In genomic region chr14:48750994-48751393, GRCm38 (mm10) we compare ENCODE assay signal across 22 mouse cellular contexts.
DNase-seq lines count a peak whose midpoint lies in the region; ATAC-seq lines count a peak whose summit lies in the region.
"Had no signal": no experiment of that assay in that cellular context is flagged by ENCODE, and none has a peak within 500 bp of the region (broad histone marks: within the 10 kb centered on the region; RNA-seq: fewer than 3 reads in every experiment).

No protein-coding gene starts in this region.

- no peak overlapping the region for H3K9ac ChIP-seq in forebrain, embryonic 16.5 days (replicated peaks; ENCODE audit: low read depth, low read length)
- no peak overlapping the region for H3K9ac ChIP-seq in neural tube, embryonic 15.5 days (replicated peaks)
- H3K9ac ChIP-seq in limb, embryonic 11.5 days (ENCODE audit: low read length), result no peak overlapping the region
- no peak overlapping the region for H3K9ac ChIP-seq in neural tube, embryonic 11.5 days (ENCODE audit: low read length)
- H3K9ac ChIP-seq: hindbrain, embryonic 13.5 days; limb, embryonic 15.5 days; neural tube, embryonic 13.5 days; stomach, embryonic 15.5 days had no signal

- WGBS in forebrain, embryonic 10.5 days, result 8% methylated on average over 6 of the region's 6 CpGs
- WGBS in forebrain, embryonic 16.5 days, result 7% methylated on average over 6 of the region's 6 CpGs
- WGBS in neural tube, embryonic 15.5 days, result 12% methylated on average over 6 of the region's 6 CpGs
- whole genome bisulfite sequencing in limb, embryonic 11.5 days, result 31% methylated on average over 6 of the region's 6 CpGs
- 18% methylated on average over 6 of the region's 6 CpGs for WGBS in neural tube, embryonic 11.5 days

- no peak overlapping the region for H3K4me2 ChIP-seq in forebrain, embryonic 16.5 days (ENCODE audit: low read length)
- H3K4me2 ChIP-seq in neural tube, embryonic 15.5 days, result no peak overlapping the region
- H3K4me2 ChIP-seq in limb, embryonic 11.5 days (ENCODE audit: low read depth, severe bottlenecking), result no peak overlapping the region
- no peak overlapping the region for H3K4me2 ChIP-seq in neural tube, embryonic 11.5 days (ENCODE audit: low read depth)
- H3K4me2 ChIP-seq: limb, embryonic 15.5 days; stomach, embryonic 15.5 days had no signal

- no peak for ATAC-seq in forebrain, embryonic 16.5 days
- no peak for ATAC-seq in neural tube, embryonic 15.5 days (ENCODE audit: low FRiP score)
- ATAC-seq in limb, embryonic 11.5 days (ENCODE audit: insufficient number of reproducible peaks, low FRiP score, low TSS enrichment, low read depth), result no peak
- ATAC-seq in neural tube, embryonic 11.5 days (ENCODE audit: insufficient read depth, low FRiP score, low TSS enrichment), result no peak
- no peak for ATAC-seq in granulocyte monocyte progenitor cell, adult 5-6 weeks (replicated peaks; ENCODE audit: poor library complexity, severe bottlenecking)
- ATAC-seq: activated CD4-positive, CD25-positive, alpha-beta regulatory T cell, adult 4 months; lung, postnatal 0 days; Patski had no signal

- peak overlapping the region; percentile 40; the same call in 1 of the 2 replicates for H3K4me3 ChIP-seq in forebrain, embryonic 10.5 days
- H3K4me3 ChIP-seq in forebrain, embryonic 16.5 days (replicated peaks; ENCODE audit: low read length), result no peak overlapping the region
- no peak overlapping the region for H3K4me3 ChIP-seq in neural tube, embryonic 15.5 days (replicated peaks)
- H3K4me3 ChIP-seq in limb, embryonic 11.5 days (ENCODE audit: low read depth, low read length), result no peak overlapping the region
- H3K4me3 ChIP-seq in neural tube, embryonic 11.5 days (ENCODE audit: low read depth, low read length), result no peak overlapping the region
- H3K4me3 ChIP-seq: hindbrain, embryonic 13.5 days; limb, embryonic 15.5 days; neural tube, embryonic 13.5 days; stomach, embryonic 15.5 days had no signal

- no peaks in the 10 kb centered on the region for H3K9me3 ChIP-seq in forebrain, embryonic 10.5 days
- H3K9me3 ChIP-seq in forebrain, embryonic 16.5 days (ENCODE audit: control insufficient read depth, low read length), result no peaks in the 10 kb centered on the region; the same call in 1 of the 2 replicates
- H3K9me3 ChIP-seq in neural tube, embryonic 15.5 days (replicated peaks), result no peaks in the 10 kb centered on the region
- no peaks in the 10 kb centered on the region for H3K9me3 ChIP-seq in limb, embryonic 11.5 days (ENCODE audit: control insufficient read depth, low read length)
- H3K9me3 ChIP-seq in neural tube, embryonic 11.5 days (ENCODE audit: control insufficient read depth, low read length), result no peaks in the 10 kb centered on the region
- H3K9me3 ChIP-seq: limb, embryonic 15.5 days; neural tube, embryonic 13.5 days; stomach, embryonic 15.5 days had no signal

- peak; percentile 65 for DNase-seq in forebrain, embryonic 10.5 days (ENCODE audit: extremely low spot score, low spot score)
- peak; percentile 24 for DNase-seq in neural tube, embryonic 10.5 days (ENCODE audit: extremely low spot score, low spot score)
- DNase-seq in limb, embryonic 11.5 days (ENCODE audit: low spot score), result peak; percentile 30
- peak; percentile 41 for DNase-seq in neural tube, embryonic 11.5 days (ENCODE audit: low spot score)
- no peak for DNase-seq in left cerebral cortex, postnatal 14 days (ENCODE audit: low spot score in 2 of 2)
- DNase-seq: adrenal gland, postnatal 10 days; cerebellum, postnatal 10 days; gastrocnemius, postnatal 10 days; kidney, adult 9 months; kidney, postnatal 36 days; right cerebral cortex, postnatal 25 days; thymus, adult 18-20 months had no signal

- H3K27ac ChIP-seq in forebrain, embryonic 10.5 days, result peak overlapping the region; percentile 84
- no peak overlapping the region for H3K27ac ChIP-seq in forebrain, embryonic 16.5 days (ENCODE audit: low read length)
- H3K27ac ChIP-seq in neural tube, embryonic 15.5 days (replicated peaks), result no peak overlapping the region
- no peak overlapping the region for H3K27ac ChIP-seq in limb, embryonic 11.5 days (replicated peaks; ENCODE audit: low read depth, low read length)
- H3K27ac ChIP-seq in neural tube, embryonic 11.5 days (ENCODE audit: low read depth, low read length), result no peak overlapping the region
- H3K27ac ChIP-seq: hindbrain, embryonic 13.5 days; limb, embryonic 15.5 days; neural tube, embryonic 13.5 days; stomach, embryonic 15.5 days had no signal

- H3K4me1 ChIP-seq in forebrain, embryonic 10.5 days, result peaks cover 54% of the 10 kb centered on the region
- H3K4me1 ChIP-seq in forebrain, embryonic 16.5 days (replicated peaks; ENCODE audit: control insufficient read depth, insufficient read depth, low read length), result peaks cover 27% of the 10 kb centered on the region
- H3K4me1 ChIP-seq in neural tube, embryonic 15.5 days, result peaks cover 28% of the 10 kb centered on the region
- H3K4me1 ChIP-seq in limb, embryonic 11.5 days (ENCODE audit: control insufficient read depth, insufficient read depth, low read length), result peaks cover 6% of the 10 kb centered on the region; the same call in 1 of the 2 replicates
- peaks cover 21% of the 10 kb centered on the region for H3K4me1 ChIP-seq in neural tube, embryonic 11.5 days (ENCODE audit: control insufficient read depth, insufficient read depth, low read length)
- H3K4me1 ChIP-seq: stomach, embryonic 15.5 days had no signal

- peaks cover 85% of the 10 kb centered on the region for H3K27me3 ChIP-seq in forebrain, embryonic 10.5 days (ENCODE audit: poor library complexity, severe bottlenecking)
- peaks cover 24% of the 10 kb centered on the region for H3K27me3 ChIP-seq in forebrain, embryonic 16.5 days (replicated peaks; ENCODE audit: control insufficient read depth, insufficient read depth, low read length)
- H3K27me3 ChIP-seq in neural tube, embryonic 15.5 days (replicated peaks), result peaks cover 29% of the 10 kb centered on the region
- H3K27me3 ChIP-seq in limb, embryonic 11.5 days (ENCODE audit: control insufficient read depth, insufficient read depth, low read length), result no peaks in the 10 kb centered on the region
- H3K27me3 ChIP-seq in neural tube, embryonic 11.5 days (ENCODE audit: control insufficient read depth, insufficient read depth, low read length), result peaks cover 13% of the 10 kb centered on the region

- H3K36me3 ChIP-seq in forebrain, embryonic 10.5 days (replicated peaks), result no peaks in the 10 kb centered on the region
- H3K36me3 ChIP-seq in forebrain, embryonic 16.5 days (ENCODE audit: control insufficient read depth, insufficient read depth), result no peaks in the 10 kb centered on the region
- H3K36me3 ChIP-seq in neural tube, embryonic 15.5 days, result no peaks in the 10 kb centered on the region
- no peaks in the 10 kb centered on the region for H3K36me3 ChIP-seq in limb, embryonic 11.5 days (ENCODE audit: control insufficient read depth, insufficient read depth, low read length)
- H3K36me3 ChIP-seq in neural tube, embryonic 11.5 days (ENCODE audit: control insufficient read depth, insufficient read depth, low read length), result no peaks in the 10 kb centered on the region
- H3K36me3 ChIP-seq: hindbrain, embryonic 13.5 days; limb, embryonic 15.5 days; neural tube, embryonic 13.5 days; stomach, embryonic 15.5 days had no signal

- intact Hi-C loops in left cerebral cortex, postnatal 14 days (cut with DNase I), result no loop called here

Comparison
In these comparisons a context has a peak if more than half of its experiments do, and no peak if none do; other contexts are left out.
1. DNase-seq: peak in forebrain, embryonic 10.5 days (single experiment), neural tube, embryonic 10.5 days (single experiment), limb, embryonic 11.5 days (single experiment) and neural tube, embryonic 11.5 days (single experiment); none in left cerebral cortex, postnatal 14 days (0 of 2).